Mouse (Mus musculus) liver, embryonic 15.5 days (tissue): ENCODE measurements around the gene Gpc6. TPM values are rescaled to one million over a fixed set of nuclear protein-coding genes. Genes with fewer than 3 reads are reported as not detected.

Source experiments
- ATAC-seq: fragments of 200-750 bp; cut with Nextera tagmentation; 2 replicates; pipeline ENCODE4 v1.8.0; 2017; ENCODE audit warnings: moderate number of reproducible peaks, mild to moderate bottlenecking, moderate library complexity; ENCODE audit not compliant: insufficient read depth
- H3K27ac ChIP-seq: fragments of 300-500 bp; sonication (generic); replicated peaks from 2 replicates; pipeline ENCODE4 v1.5.1; 2015; ENCODE audit warnings: mild to moderate bottlenecking, inconsistent platforms
- H3K27me3 ChIP-seq: fragments of 300-500 bp; sonication (generic); 2 replicates; pipeline ENCODE4 v1.6.1; 2015; ENCODE audit warnings: mild to moderate bottlenecking, inconsistent platforms
- H3K36me3 ChIP-seq: fragments of 300-500 bp; sonication (generic); replicated peaks from 2 replicates; pipeline ENCODE4 v1.6.1; 2015; ENCODE audit warnings: moderate library complexity, mild to moderate bottlenecking, inconsistent platforms
- H3K4me1 ChIP-seq: fragments of 300-500 bp; sonication (generic); replicated peaks from 2 replicates; pipeline ENCODE4 v1.6.1; 2015; ENCODE audit warnings: inconsistent platforms
- H3K4me2 ChIP-seq: fragments of 300-500 bp; sonication (generic); 2 replicates; pipeline ENCODE4 v1.6.1; 2015; ENCODE audit warnings: moderate library complexity, mild to moderate bottlenecking, inconsistent platforms
- H3K4me3 ChIP-seq: fragments of 300-500 bp; sonication (generic); replicated peaks from 2 replicates; pipeline ENCODE4 v1.5.1; 2015; ENCODE audit warnings: mild to moderate bottlenecking, inconsistent platforms
- H3K9ac ChIP-seq: fragments of 300-500 bp; sonication (generic); 2 replicates; pipeline ENCODE4 v1.6.1; 2015; ENCODE audit warnings: moderate library complexity, mild to moderate bottlenecking, inconsistent platforms
- H3K9me3 ChIP-seq: fragments of 300-500 bp; sonication (generic); replicated peaks from 2 replicates; pipeline ENCODE4 v1.6.1; 2016; ENCODE audit warnings: inconsistent platforms
- WGBS: fragments of 180-500 bp; shearing (Covaris S2); methylation state at CpG from one replicate; pipeline ENCODE4 v1.1.7; 2015; ENCODE audit warnings: mixed read lengths; ENCODE audit not compliant: insufficient replicate concordance; 5-methylcytosine and 5-hydroxymethylcytosine counted together
- polyA plus RNA-seq: library from polyadenylated mRNA; unstranded; fragments of >200 nt; fragmentation: Nextera tagmentation; extraction: Ambion mirVana; gene quantifications from 2 replicates; pipeline ENCODE4 v1.2.1, GENCODE M21; 2015

Gpc6 gene
- polyA plus RNA-seq, 1 experiment from 2014 or later, result 3.4 TPM

DNA sequence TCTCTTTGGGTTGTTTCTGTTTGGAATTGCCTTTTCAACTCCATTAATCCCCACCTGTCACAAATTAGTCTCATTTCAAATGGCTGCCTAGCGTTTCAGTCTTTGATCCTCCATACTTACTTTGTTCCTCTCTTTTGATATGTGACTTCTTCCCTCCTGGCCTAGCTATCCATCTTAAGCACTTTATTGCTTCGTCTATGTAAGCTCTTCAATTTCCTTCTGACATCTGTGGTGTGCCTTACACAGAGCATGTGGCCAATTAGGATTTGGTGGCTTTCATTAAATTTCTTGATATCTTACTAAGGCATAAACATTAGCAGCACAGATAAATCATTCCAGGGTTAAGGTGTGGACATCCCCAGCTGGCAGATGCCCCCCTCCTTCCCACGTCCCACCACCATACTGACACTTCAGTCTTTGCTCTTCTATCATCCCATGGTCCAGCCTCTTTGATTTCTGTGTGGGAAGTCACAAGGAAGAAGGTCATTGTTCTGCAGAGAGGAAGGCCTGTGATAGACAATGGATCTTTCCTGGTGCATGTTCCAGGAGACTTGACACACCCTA, 88.5 kb downstream of the Gpc6 start:
- no peaks in the 10 kb centered on the region for H3K27me3 ChIP-seq
- no peaks in the 10 kb centered on the region for H3K4me1 ChIP-seq
- no peak for ATAC-seq
- H3K4me2 ChIP-seq, result no peak overlapping the region
- H3K9ac ChIP-seq, result no peak overlapping the region
- H3K36me3 ChIP-seq, result no peaks in the 10 kb centered on the region
- WGBS, result 38% methylated on average over 3 of the region's 3 CpGs
- no peak overlapping the region for H3K27ac ChIP-seq
- H3K4me3 ChIP-seq, result no peak overlapping the region
- H3K9me3 ChIP-seq, result no peaks in the 10 kb centered on the region

DNA sequence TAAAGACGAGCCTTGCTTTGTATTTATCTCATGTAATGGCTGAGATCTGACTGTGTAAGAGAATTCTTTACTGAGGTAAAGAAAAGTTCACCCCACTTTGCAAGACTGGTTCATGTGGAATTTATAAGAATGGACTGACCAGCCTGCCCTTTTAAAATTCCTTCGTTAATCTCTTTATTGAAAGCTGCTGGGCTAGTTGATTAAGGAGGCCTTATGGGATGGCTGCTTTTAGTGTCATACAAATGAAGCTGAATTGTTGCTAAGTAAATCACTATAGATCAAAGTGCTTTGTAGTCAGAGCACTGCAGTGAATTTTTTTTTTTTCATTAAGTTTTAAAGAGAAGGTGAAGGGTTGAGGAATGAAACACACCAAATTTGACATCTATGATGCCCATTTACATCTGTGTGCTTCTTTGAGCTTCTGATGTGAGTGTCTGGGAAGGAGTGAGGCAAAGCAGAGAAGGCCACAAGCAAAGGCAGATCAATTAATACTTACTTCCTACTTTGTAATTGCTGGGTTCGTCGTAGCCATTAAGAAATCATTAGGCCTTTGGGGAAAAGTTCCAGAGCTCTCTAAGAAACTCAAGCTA, 90.3 kb downstream of the Gpc6 start:
- H3K27ac ChIP-seq, result no peak overlapping the region
- H3K27me3 ChIP-seq, result no peaks in the 10 kb centered on the region
- H3K36me3 ChIP-seq, result no peaks in the 10 kb centered on the region
- 60% methylated on average over 4 of the region's 4 CpGs for WGBS
- H3K4me3 ChIP-seq, result no peak overlapping the region
- no peaks in the 10 kb centered on the region for H3K4me1 ChIP-seq
- H3K4me2 ChIP-seq, result no peak overlapping the region
- H3K9me3 ChIP-seq, result no peaks in the 10 kb centered on the region
- H3K9ac ChIP-seq, result no peak overlapping the region
- no peak for ATAC-seq

DNA sequence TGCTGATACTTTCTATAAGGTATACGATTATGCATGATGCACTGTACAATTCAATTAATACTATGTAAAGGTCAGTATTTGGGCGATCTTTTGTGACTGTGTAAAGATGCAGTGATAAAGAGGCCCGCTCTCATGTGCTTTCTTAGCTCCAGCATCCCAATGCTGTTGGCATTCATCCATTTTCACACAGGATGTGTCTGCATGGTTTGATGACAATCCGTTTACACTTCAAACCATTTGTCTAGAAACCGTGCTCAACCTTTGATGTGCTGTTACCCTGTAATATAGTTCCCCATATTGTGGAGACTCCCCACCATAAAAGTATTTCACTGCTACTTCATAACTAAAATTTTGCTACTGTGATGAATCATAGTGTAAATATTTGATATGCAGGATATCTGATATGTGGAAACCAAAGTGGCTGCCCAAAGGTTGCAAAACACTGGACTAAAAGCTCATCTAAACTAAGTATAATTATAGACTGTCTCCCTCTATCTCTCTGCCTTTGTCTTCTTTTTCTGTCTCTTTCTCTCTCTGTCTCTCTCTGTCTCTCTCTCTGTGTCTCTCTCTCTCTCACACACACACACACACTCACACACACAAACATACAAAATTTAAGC, 97.2 kb downstream of the Gpc6 start:
- 58% methylated on average over 5 of the region's 5 CpGs for WGBS
- Histone ChIP-seq H3K9me3 (no peaks in the 10 kb centered on the region), H3K27ac (no peak overlapping the region), H3K9ac (no peak overlapping the region), H3K27me3 (no peaks in the 10 kb centered on the region), H3K36me3 (no peaks in the 10 kb centered on the region), H3K4me1 (no peaks in the 10 kb centered on the region), H3K4me3 (no peak overlapping the region), H3K4me2 (no peak overlapping the region)
- no peak for ATAC-seq

GRCm38 (mm10) chr14:117034146-117034545, 109.0 kb downstream of the Gpc6 start:
- ATAC-seq, result no peak

DNA sequence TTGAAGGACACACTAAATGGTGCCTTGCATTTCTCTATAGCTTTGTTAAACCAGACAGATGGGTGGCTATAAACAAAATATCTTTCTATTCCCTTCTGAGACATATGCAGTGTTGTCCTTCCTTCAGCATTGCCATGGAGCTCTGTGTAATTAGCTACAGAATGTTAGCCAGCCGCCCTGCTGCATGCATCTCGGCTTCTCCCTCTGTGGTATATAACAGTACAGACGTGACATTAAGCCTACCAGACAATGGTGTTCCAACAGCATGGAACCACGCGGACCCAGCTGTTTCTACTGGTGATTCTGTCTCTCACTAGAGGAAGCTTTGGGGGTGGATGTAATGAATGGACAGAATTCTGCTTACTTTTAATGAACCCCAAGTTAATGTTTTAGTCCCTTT, 115.9 kb downstream of the Gpc6 start:
- H3K4me2 ChIP-seq, result no peak overlapping the region
- no peaks in the 10 kb centered on the region for H3K36me3 ChIP-seq
- no peaks in the 10 kb centered on the region for H3K9me3 ChIP-seq
- H3K4me1 ChIP-seq, result no peaks in the 10 kb centered on the region
- H3K27me3 ChIP-seq, result no peaks in the 10 kb centered on the region
- H3K9ac ChIP-seq, result no peak overlapping the region
- no peak overlapping the region for H3K27ac ChIP-seq
- ATAC-seq, result no peak
- H3K4me3 ChIP-seq, result no peak overlapping the region
- 79% methylated on average over 5 of the region's 5 CpGs for WGBS

More at GRCm38 (mm10) chr14:117034146-117034545, 109.0 kb downstream of the Gpc6 start:
- 65% methylated on average over 4 of the region's 4 CpGs for WGBS
- H3K4me1 ChIP-seq, result no peaks in the 10 kb centered on the region
- H3K27ac ChIP-seq, result no peak overlapping the region
- H3K36me3 ChIP-seq, result no peaks in the 10 kb centered on the region
- no peaks in the 10 kb centered on the region for H3K27me3 ChIP-seq
- H3K9ac ChIP-seq, result no peak overlapping the region
- H3K4me3 ChIP-seq, result no peak overlapping the region
- no peaks in the 10 kb centered on the region for H3K9me3 ChIP-seq
- H3K4me2 ChIP-seq, result no peak overlapping the region

DNA sequence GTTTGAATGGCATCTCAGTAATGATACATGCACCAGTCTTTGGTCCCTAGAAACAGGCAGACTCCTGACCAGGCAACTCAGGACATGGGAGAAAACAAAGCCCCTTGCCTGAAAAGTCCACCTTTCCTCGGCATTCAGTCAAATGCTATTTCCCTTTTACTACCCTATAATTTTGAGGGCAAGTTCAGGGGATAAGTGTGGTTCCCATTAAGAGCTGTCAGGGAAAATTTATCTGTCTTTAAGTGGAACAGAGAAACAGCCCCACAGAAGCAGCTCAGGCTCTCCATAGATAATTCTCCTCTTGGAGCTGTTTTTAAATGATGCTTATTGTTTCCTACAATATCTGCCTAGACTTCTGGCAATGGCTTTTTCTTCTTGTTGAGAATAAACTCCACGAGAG, 123.8 kb downstream of the Gpc6 start:
- H3K27me3 ChIP-seq, result no peaks in the 10 kb centered on the region
- no peaks in the 10 kb centered on the region for H3K9me3 ChIP-seq
- no peaks in the 10 kb centered on the region for H3K4me1 ChIP-seq
- H3K27ac ChIP-seq, result no peak overlapping the region
- no peaks in the 10 kb centered on the region for H3K36me3 ChIP-seq
- H3K4me2 ChIP-seq, result no peak overlapping the region
- H3K9ac ChIP-seq, result no peak overlapping the region
- 33% methylated on average over 2 of the region's 2 CpGs for WGBS
- no peak overlapping the region for H3K4me3 ChIP-seq
- no peak for ATAC-seq

GRCm38 (mm10) chr14:117050877-117051276, 125.8 kb downstream of the Gpc6 start:
- WGBS, result 73% methylated on average over 8 of the region's 8 CpGs

GRCm38 (mm10) chr14:117053361-117053760, 128.2 kb downstream of the Gpc6 start:
- H3K4me2 ChIP-seq, result no peak overlapping the region
- no peak overlapping the region for H3K9ac ChIP-seq
- no peaks in the 10 kb centered on the region for H3K27me3 ChIP-seq
- H3K27ac ChIP-seq, result no peak overlapping the region
- no peaks in the 10 kb centered on the region for H3K9me3 ChIP-seq
- ATAC-seq, result no peak
- no peaks in the 10 kb centered on the region for H3K36me3 ChIP-seq
- WGBS, result 74% methylated on average over 6 of the region's 6 CpGs
- no peaks in the 10 kb centered on the region for H3K4me1 ChIP-seq
- no peak overlapping the region for H3K4me3 ChIP-seq

More at GRCm38 (mm10) chr14:117050877-117051276, 125.8 kb downstream of the Gpc6 start:
- no peak for ATAC-seq
- Histone ChIP-seq H3K9ac (no peak overlapping the region), H3K4me3 (no peak overlapping the region), H3K27ac (no peak overlapping the region), H3K27me3 (no peaks in the 10 kb centered on the region), H3K4me2 (no peak overlapping the region), H3K4me1 (no peaks in the 10 kb centered on the region), H3K36me3 (no peaks in the 10 kb centered on the region), H3K9me3 (no peaks in the 10 kb centered on the region)

GRCm38 (mm10) chr14:117055134-117055533, 130.0 kb downstream of the Gpc6 start:
- Histone ChIP-seq H3K4me2 (no peak overlapping the region), H3K27me3 (no peaks in the 10 kb centered on the region), H3K27ac (no peak overlapping the region), H3K4me3 (no peak overlapping the region), H3K36me3 (no peaks in the 10 kb centered on the region), H3K9ac (no peak overlapping the region), H3K9me3 (no peaks in the 10 kb centered on the region), H3K4me1 (no peaks in the 10 kb centered on the region)
- ATAC-seq, result no peak
- 29% methylated on average over 2 of the region's 2 CpGs for WGBS

DNA sequence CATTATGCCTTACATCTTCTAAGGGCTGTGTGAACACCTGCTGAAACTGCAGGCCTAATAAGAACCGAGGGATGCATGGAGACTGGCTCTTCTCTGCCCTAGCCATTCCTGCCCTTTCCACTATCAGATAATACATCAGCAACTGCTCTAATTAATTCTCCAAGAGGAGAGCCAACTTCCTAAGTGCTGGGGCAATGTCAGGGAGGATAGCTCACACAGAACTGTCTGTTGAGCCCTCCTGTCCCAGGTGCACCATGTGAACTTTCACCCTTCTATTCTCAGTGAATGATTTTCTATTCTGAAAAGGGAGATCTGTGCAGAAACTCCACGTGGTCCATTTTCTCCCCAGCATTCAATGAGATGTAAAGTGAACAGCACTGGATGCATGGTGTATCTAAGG, 136.0 kb downstream of the Gpc6 start:
- WGBS, result 39% methylated on average over 2 of the region's 2 CpGs
- no peak overlapping the region for H3K9ac ChIP-seq
- H3K27me3 ChIP-seq, result no peaks in the 10 kb centered on the region
- no peak overlapping the region for H3K27ac ChIP-seq
- no peaks in the 10 kb centered on the region for H3K4me1 ChIP-seq
- H3K9me3 ChIP-seq, result no peaks in the 10 kb centered on the region
- no peaks in the 10 kb centered on the region for H3K36me3 ChIP-seq
- H3K4me2 ChIP-seq, result no peak overlapping the region
- ATAC-seq, result no peak
- no peak overlapping the region for H3K4me3 ChIP-seq

DNA sequence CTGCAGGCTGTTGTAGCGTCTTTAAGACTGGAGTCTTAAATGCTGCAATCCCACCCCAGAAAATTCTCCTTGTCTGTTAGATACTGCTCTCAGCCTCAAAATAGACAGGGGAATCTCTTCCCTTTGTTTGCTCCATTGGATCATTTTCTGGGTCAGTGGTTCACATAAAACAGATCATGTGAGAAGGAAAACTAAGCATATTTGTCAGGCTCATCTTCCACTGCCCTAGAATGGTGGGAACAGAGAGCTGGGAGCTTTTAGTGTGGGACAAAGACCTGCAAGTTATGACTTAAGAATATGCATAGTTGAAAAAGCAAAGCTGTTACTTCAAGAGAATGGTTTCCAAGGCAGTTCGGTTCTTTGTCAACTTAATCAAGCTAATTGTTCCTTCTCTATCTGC, 136.4 kb downstream of the Gpc6 start:
- no peaks in the 10 kb centered on the region for H3K36me3 ChIP-seq
- H3K9me3 ChIP-seq, result no peaks in the 10 kb centered on the region
- H3K4me1 ChIP-seq, result no peaks in the 10 kb centered on the region
- no peak for ATAC-seq
- H3K27ac ChIP-seq, result no peak overlapping the region
- no peak overlapping the region for H3K4me2 ChIP-seq
- no peak overlapping the region for H3K4me3 ChIP-seq
- WGBS, result 60% methylated on average over 2 of the region's 2 CpGs
- no peaks in the 10 kb centered on the region for H3K27me3 ChIP-seq
- H3K9ac ChIP-seq, result no peak overlapping the region
